Mouse (Mus musculus): ENCODE data around the gene Grin3b.

Grin3b gene

DNA sequence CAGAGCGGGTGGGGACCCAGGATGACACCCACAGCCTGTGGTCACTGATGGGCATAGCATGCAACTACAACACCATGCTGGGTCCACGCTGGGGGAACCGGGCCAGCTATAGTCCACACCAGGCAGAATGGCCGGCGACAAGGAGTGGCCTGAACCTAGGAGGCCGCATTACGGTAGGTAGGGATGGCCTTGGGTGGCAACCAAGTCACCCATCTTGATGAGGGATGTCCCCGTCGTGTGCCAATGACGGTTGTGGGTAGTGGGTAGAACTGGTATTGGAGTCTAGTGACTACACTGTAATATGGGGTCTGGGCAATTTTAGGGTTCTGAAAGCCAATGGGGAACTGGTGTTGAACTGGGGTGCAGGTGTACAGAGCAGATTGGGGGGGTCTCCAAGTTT lies 46.4 kb downstream of the Grin3b start:
- no peak for DNase-seq (ENCODE audit: low spot score)

DNA sequence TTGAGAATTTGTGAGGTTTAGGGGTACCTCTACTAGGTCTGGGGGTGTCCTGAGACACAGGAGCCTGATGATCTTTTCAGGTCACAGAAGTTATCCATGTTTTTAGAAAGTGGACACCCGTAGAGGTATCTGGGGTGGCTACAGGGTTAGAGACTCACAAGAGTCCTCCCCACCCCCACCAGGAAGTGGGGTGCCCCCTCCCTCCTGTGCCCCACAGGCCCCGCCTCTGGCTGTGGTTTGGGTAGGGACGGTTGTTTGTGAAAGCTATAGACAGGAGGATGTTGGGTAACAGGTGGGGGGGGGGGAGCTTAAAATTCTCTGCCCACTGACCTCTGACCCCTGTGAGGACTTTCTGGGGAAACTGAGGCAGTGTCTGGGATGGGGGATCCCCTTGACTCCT lies 46.8 kb downstream of the Grin3b start:
- DNase-seq (ENCODE audit: low spot score), result no peak

DNA sequence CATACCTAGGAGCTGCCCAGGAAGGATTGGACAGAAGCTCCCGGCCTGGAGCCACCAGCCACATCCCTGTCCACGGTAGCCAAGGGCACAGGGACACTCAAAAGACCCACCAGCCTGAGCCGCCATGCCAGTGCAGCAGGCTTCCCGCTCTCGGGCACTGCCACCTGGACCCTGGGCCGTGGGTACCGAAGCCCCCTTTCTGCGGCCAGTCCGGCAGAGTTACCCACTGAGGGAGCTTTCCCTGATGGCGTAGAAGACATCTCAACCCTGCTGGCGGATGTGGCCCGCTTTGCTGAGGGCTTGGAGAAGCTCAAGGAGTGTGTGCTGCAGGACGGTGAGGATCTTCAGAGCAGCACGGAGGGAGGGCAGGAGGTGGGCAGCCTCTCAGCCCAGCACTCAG lies 47.3 kb downstream of the Grin3b start:
- DNase-seq (ENCODE audit: low spot score), result no peak

DNA sequence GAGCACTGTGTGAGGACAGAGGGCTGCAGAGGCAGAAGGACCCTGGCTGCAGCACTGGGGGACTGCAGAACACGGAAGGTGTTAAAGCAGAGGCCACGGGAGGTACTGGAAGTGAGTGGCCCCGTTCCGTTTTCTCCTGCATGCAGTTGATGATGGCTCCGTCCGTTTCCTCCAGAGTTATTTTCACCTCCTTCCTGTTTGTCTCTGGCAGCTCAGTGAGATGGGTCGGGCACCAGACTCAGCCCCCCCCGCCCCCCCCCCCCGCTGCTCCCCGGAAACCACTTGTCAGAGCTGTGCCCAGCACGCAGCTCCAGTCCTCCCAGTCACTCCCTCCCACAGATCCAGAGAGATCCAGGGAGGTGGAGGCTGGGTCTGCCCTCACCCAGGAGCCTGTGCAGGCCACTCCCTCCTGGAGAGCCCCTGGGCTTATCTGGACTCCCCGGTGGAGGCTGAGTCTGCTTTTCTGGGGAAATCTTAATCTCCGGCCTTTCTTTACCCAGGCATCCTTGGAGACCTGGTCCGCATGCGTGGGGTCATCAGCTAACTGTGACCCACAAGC lies 48.3 kb downstream of the Grin3b start:
- DNase-seq (ENCODE audit: low spot score), result no peak

DNA sequence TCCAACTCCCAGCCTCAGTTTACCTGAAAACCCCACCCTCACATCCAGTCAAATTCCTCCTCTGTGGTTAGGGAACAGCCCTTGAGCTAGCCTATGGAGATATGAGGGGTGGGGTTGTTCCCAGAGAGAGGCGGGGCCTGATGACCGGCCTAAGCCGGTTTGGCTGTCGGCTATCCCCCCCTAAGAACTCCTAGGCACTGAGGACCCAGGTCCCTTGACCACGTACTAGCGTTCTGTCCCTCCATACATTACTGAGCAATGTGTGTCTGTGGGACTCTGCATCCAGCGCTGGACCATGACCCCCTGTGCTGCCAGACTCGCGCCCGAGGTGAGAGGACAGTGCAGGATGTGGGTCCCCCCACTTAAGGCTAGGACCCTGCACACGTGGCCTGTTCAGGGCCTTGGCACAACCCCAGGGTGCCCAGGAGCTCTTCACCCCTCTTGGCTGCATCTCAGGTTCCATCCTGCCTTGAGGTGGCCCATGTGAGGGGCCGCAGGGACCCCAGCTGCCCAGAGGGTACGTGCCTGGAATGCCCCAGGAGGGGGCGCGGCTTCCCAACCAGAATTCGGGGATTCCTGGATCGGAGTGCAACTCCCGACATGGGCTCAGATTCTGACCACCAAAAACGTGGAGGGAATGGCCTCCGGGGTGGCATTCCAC lies 49.1 kb downstream of the Grin3b start:
- no peak for DNase-seq (ENCODE audit: low spot score)

DNA sequence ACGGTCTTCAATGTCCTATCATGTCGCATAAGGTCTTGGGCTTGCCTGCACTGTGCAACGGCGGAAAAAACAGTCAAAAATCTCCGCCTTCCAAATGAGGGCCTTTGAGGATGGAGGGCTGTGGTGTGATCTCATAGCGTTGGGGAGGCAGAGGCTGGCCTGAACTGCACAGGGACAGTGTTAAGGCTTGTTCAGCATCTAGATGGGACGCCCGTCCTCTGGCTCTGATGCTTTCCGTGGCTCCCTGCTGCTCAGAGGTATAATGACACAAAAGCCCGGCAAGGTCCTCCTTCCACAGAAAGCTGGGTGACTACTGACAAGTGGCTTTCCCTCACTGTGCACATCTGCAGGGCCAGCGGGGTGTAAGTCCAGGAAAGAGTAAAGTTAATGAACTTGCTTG lies 49.7 kb downstream of the Grin3b start:
- no peak for DNase-seq (ENCODE audit: low spot score)

DNA sequence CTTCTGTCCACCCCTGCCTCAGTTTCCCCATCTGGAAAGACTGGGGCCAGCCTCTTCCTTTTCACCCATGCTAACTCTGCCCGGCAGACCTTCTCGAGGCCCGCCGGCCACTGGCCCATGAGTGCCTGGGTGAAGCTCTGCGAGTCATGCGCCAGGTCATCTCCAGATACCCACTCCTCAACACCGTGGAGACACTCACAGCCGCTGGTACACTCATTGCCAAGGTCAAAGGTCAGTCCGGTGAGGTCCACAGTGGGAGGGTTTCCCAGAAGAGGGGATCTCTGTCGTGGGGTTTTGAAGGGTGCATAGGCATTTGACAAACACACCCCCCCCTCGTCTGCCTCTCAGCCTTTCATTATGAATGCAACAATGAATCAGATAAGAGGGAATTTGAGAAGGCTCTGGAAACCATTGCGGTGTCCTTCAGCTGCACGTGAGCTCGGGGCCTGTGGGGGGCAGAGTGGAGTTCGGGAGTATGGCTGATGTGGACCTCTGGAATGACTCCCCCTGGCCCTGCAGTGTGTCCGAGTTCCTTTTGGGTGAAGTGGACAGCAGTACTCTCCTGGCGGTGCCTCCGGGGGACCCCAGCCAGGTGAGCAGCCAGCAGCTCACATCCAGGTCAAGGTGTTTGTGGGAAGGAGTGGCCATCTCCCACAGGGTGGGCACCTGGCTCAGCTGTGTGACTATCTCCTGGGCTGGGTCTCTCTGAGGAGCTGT lies 50.2 kb downstream of the Grin3b start:
- no peak for DNase-seq (ENCODE audit: low spot score)

DNA sequence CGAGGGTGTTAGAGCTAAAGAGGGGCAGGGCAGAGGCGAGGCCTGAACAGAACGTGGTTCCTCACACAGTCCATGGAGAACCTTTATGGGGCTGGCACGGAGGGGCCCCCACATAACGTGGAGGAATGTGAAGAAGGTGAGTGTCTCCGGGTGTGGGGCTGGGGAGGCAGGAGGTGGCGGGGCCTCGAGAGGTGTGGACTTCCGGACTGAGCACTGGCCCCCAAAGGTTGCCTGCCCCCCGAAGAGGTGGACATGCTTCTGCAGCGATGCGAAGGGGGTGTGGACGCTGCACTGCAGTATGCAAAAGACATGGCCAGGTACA lies 50.8 kb downstream of the Grin3b start:
- DNase-seq (ENCODE audit: low spot score), result no peak

DNA sequence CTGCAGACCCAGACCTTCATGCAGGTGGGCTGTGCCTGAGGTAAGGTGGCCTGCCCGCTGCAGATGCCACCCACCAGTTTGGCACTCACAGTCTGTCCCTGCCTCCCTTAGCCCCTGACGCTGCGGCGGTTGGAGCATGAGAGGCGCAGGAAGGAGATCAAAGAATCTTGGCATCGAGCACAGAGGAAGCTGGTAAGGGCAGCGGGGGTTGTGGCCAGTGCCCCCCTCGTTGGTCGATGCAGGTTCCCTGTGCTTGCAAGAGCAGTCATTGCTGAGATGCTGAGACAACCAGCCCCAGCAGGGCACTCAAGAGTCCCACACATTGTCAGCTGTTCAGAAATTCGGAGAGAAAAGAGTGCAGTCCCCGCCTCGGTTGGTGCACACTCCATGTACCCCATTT lies 51.6 kb downstream of the Grin3b start:
- no peak for DNase-seq (ENCODE audit: low spot score)

DNA sequence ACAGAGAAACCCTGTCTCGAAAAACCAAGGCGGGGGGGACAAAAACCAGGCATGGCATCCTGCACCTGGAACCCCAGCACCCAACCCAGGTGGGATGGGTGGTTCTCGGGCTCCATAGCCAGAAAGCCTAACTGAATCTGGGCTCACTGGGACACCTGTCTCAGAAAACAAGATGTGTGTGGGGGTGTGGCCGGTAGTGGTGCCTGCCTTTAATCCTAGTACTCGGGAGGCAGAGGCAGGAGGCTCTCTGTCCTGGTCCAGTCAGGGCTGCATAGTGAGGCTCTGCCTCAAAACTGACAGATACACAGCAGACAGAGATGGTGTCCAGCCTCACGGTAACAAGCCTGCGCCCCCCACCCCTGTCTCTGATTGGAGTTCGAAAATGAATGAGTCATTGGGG lies 52.3 kb downstream of the Grin3b start:
- no peak for DNase-seq (ENCODE audit: low spot score)

DNA sequence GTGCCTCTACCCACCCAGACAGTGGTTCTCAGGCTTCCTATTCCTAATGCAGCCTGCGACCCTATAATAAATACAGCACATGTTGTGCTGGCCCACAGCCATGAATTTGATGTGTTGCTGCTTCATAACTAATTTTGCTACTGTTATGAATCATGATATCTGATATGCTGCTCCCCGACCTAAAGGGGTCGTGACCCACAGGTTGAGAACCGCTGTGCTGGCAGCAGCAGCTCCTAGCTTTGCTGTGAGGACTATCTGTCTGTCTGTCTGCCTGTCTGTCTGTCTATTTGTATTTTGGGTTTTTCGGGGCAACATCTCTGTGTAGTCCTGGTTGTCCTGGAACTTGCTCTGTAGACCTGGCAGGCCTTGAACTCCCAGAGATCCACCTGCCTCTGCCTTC lies 53.2 kb downstream of the Grin3b start:
- DNase-seq (ENCODE audit: low spot score), result no peak

DNA sequence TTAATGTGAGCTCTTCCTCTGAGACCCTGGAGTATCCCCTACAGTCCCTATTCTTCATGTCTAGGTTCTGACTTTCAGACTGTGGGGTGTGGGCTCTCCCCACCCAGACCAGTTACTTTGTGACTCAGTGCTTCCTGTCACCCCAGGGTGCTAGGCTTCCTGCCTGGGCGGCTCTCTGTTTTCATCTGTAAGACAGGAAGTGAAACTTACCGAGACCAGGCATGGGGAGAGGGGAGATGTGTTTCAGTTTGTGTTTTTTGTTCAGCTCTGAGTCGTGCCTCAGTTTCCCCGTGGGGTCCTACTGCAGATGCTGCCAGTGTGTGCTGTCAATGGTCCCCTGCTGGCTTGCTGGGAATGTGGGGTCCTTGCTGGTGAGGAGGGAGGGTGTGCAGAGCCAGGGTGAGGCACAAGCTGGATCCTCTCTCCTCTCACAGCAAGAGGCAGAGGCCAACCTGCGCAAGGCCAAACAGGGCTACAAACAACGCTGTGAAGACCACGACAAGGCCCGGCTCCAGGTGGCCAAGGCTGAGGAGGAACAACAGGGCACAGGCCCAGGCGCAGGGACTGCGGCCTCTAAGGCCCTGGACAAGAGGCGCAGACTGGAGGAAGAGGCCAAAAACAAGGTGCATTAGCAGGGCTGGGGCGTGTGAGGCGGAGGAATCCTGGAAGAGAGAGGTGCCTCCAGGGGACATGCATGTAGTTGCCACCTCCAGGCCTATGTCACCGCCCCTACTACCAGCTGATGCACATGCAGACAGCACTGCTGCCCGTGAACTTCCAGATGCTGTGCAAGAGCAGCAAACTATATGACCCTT lies 53.9 kb downstream of the Grin3b start:
- no peak for DNase-seq (ENCODE audit: low spot score)

DNA sequence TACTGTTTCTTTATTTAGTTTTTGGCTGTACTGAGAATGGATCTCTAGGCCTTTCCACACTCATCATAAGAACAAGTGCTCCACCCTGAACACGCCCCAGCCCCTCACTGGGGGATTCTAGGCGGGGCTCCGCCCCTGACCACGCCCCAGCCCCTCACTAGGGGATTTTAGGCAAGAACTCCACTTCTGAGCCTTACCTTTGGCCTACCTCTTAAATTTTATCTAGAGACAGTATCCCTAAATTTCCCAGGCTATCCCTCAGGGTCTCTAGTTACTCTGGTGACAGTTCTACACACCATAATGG lies 54.5 kb downstream of the Grin3b start:
- no peak for DNase-seq (ENCODE audit: low spot score)

DNA sequence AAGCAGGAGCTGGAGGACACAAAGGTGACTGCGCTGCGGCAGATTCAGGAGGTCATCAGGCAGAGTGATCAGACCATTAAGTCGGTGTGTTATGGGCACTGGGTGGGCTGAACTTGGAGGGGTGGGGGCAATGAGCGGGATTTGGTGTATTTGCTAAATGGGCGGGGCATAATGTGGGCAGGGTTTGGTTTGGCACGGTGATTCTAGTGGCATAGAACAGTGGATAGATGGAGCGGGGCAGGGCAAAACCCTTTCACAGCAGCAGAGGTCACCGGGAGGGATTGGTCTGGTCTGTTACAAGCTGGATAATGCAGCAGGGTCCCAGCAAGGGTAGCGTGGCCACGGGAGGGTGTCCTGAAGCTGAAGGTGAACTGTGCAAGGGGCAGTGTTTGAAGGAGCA lies 54.9 kb downstream of the Grin3b start:
- no peak for DNase-seq (ENCODE audit: low spot score)

DNA sequence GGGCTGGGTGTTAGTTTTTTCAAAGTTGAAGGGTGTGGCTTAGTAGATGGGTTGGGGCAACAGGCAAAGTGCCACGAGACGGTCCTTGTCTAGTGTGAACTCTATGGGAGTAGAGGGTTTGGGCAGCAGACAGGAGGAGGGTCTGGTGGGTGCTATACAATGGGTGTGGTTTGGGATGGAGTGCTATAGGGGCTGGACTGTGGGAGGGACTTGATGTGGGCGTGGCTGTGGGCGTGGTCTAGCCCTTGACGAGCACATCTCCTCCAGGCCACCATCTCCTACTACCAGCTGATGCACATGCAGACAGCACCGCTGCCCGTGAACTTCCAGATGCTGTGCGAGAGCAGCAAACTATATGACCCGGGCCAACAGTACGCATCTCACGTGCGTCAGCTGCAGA lies 55.4 kb downstream of the Grin3b start:
- no peak for DNase-seq (ENCODE audit: low spot score)

Measured in c-Kit-positive CD71-positive TER-119-positive erythroid progenitor cells, embryonic 14.5 days (primary cell).